Mouse (Mus musculus): Measurements from ENCODE around the gene Slc25a25.

The Slc25a25 gene

GRCm38 (mm10) chr2:32407144-32407824 lies 44.0 kb downstream of the Slc25a25 start:
- no peak for DNase-seq (ENCODE audit: low read depth, low spot score)

- DNase-seq (ENCODE audit: low read depth, low spot score): peak; percentile 96
These were observed 46.6 kb downstream of the Slc25a25 start for GRCm38 (mm10) chr2:32404663-32405062.

GRCm38 (mm10) chr2:32396695-32397094 lies 54.5 kb downstream of the Slc25a25 start:
- DNase-seq (ENCODE audit: low read depth, low spot score): no peak

GRCm38 (mm10) chr2:32395946-32396621 lies 55.2 kb downstream of the Slc25a25 start:
- peak; percentile 87 for DNase-seq (ENCODE audit: low read depth, low spot score)

- DNase-seq (ENCODE audit: low read depth, low spot score): peak; percentile 83
These were observed 55.7 kb downstream of the Slc25a25 start, which contains the start of gene Ptges2 for GRCm38 (mm10) chr2:32395484-32395945. TSS of gene Ptges2 (plus strand) at chr2:32395896.

GRCm38 (mm10) chr2:32394973-32395372 lies 56.3 kb downstream of the Slc25a25 start:
- DNase-seq (ENCODE audit: low read depth, low spot score): peak; percentile 22

GRCm38 (mm10) chr2:32392063-32392462 lies 59.2 kb downstream of the Slc25a25 start:
- DNase-seq (ENCODE audit: low read depth, low spot score): no peak

GRCm38 (mm10) chr2:32390871-32391270 lies 60.4 kb downstream of the Slc25a25 start:
- DNase-seq (ENCODE audit: low read depth, low spot score): no peak

GRCm38 (mm10) chr2:32389157-32389556 lies 62.1 kb downstream of the Slc25a25 start:
- DNase-seq (ENCODE audit: low read depth, low spot score): no peak

- no peak for DNase-seq (ENCODE audit: low read depth, low spot score)
These were observed 63.3 kb downstream of the Slc25a25 start, which contains the start of gene Lcn2 for GRCm38 (mm10) chr2:32387706-32388490. TSS of gene Lcn2 (minus strand) at chr2:32388252.

GRCm38 (mm10) chr2:32382689-32383088 lies 68.6 kb downstream of the Slc25a25 start:
- no peak for DNase-seq (ENCODE audit: low read depth, low spot score)

GRCm38 (mm10) chr2:32381775-32382223 lies 69.4 kb downstream of the Slc25a25 start, which contains the start of gene 1110008P14Rik:
TSS of gene 1110008P14Rik (minus strand) at chr2:32381938.
- DNase-seq (ENCODE audit: low read depth, low spot score): peak; percentile 89

GRCm38 (mm10) chr2:32381141-32381774 lies 70.0 kb downstream of the Slc25a25 start:
- DNase-seq (ENCODE audit: low read depth, low spot score): no peak

- no peak for DNase-seq (ENCODE audit: low read depth, low spot score)
These were observed 71.2 kb downstream of the Slc25a25 start for GRCm38 (mm10) chr2:32380001-32380500.

GRCm38 (mm10) chr2:32376963-32377362 lies 74.3 kb downstream of the Slc25a25 start:
- DNase-seq (ENCODE audit: low read depth, low spot score): no peak

- no peak for DNase-seq (ENCODE audit: low read depth, low spot score)
These were observed 75.8 kb downstream of the Slc25a25 start for GRCm38 (mm10) chr2:32375317-32375940.

GRCm38 (mm10) chr2:32374191-32374590 lies 77.1 kb downstream of the Slc25a25 start:
- no peak for DNase-seq (ENCODE audit: low read depth, low spot score)

- no peak for DNase-seq (ENCODE audit: low read depth, low spot score)
These were observed 83.9 kb downstream of the Slc25a25 start for GRCm38 (mm10) chr2:32367315-32367714.
